Mouse (Mus musculus) ovary, postnatal 14 days (tissue): ENCODE measurements around the gene Schip1.

ENCODE experiments used
- DNase-seq: peaks from one replicate; pipeline ENCODE4 v3.0.0; 2022; ENCODE audit warnings: low spot score

Gene Schip1

DNA sequence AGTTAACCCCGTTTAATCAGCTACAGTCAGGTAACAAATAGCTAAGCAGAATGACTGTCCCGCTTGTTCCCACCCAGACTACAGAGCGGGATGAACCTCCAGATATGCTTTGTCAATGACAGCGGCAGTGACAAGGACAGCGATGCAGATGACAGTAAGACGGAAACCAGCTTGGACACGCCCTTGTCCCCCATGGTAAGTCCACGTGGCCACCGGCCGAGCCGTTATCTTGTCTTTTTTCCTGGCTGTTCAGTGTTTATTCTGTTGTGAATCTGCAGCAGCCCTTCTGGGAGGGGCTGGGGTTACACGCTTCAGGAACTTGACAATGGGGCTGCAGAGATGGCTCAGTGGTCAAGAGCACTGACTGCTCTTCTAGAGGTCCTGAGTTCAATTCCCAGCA lies 551.8 kb downstream of the Schip1 start:
- no peak for DNase-seq

GRCm38 (mm10) chr3:68617708-68618107 lies 553.1 kb downstream of the Schip1 start:
- DNase-seq = no peak

DNA sequence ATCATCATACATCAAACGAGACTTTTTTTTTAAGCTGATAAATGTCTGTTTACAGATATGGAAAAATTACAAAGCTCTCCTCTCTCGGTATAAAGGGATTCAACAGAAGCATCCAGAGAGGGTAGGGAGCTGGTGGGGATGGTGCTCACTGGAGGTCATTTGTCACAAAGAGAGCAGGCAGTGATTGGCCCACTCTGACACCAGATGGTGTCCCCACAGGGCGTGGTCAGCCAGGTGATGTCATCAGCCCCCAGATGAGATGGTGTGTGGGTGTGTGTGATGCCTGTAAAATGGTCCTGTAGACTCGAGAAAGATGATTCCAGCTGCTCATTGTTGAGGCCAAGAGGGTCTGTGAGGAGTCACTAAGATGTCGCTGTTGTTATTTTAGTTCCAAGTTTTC lies 554.5 kb downstream of the Schip1 start:
- no peak for DNase-seq

- no peak for DNase-seq
Observed at GRCm38 (mm10) chr3:68621971-68622370, 557.4 kb downstream of the Schip1 start.

GRCm38 (mm10) chr3:68623036-68623435 lies 558.4 kb downstream of the Schip1 start:
- DNase-seq = no peak

GRCm38 (mm10) chr3:68624471-68624870 lies 559.9 kb downstream of the Schip1 start:
- no peak for DNase-seq

- DNase-seq = no peak
Observed at GRCm38 (mm10) chr3:68630261-68630660, 565.7 kb downstream of the Schip1 start.

DNA sequence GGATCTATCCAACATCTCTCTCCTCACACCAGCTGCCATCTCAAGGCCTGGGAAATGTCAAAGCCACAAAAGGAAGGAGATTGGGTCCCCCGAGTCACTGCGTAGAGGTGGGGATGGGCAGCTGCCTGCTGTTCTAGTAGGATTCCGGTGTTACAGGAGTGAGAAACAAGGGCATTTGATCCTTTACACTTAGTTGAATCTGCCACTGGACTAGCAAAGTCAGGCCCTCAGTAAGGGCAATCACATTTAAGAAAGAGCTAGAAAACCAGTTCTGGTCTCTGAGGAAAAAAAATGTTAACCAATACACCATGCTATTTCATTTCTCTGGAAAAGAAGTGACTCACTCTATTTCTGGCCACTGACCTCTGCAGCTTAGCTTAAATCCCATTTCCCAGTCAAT lies 566.2 kb downstream of the Schip1 start:
- no peak for DNase-seq

DNA sequence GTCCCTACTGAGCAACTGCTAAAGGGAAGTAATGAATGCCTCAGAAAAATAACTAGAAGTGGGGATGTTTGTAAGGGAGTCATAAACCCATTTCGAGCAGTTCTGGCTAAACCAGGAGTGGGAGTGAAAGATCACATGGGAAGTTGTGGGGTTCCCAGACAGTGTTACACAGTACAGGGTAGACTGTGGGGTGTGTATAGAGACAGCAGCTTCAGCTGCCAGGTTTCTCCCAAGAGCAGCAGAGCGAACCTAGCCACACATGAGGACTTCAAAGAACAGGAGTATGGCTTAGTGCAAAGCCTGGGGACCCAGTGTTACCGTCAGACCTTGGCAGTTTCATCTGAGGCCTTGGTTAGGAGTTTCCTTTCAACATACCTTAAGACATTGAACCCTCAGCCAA lies 568.1 kb downstream of the Schip1 start:
- DNase-seq = no peak

- no peak for DNase-seq
Observed at GRCm38 (mm10) chr3:68633577-68633976, 569.0 kb downstream of the Schip1 start.

- no peak for DNase-seq
Observed at GRCm38 (mm10) chr3:68637960-68638359, 573.4 kb downstream of the Schip1 start.

GRCm38 (mm10) chr3:68638703-68639102 lies 574.1 kb downstream of the Schip1 start:
- no peak for DNase-seq

GRCm38 (mm10) chr3:68642935-68643334 lies 578.3 kb downstream of the Schip1 start:
- no peak for DNase-seq

- DNase-seq = peak; percentile 3
Observed at GRCm38 (mm10) chr3:68646387-68647130, 582.0 kb downstream of the Schip1 start.

DNA sequence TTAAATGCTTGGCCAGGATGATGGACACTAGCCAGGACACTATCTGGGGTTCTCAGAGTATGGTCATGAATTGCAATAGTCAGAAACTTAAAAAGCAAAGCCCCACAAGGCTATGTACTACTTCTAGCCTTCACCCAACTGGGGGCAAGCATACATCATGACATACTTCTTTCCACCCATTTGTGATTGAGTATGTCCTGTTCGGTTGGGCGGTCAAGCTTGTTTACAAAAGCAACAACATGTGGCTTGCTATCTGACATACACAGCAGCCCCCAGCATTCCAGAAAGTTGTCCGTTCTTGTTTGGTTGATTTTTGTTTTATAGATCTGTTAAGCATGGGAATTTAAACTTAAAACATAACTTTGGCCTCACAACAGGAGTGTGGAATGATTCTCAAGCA lies 582.7 kb downstream of the Schip1 start:
- no peak for DNase-seq

DNA sequence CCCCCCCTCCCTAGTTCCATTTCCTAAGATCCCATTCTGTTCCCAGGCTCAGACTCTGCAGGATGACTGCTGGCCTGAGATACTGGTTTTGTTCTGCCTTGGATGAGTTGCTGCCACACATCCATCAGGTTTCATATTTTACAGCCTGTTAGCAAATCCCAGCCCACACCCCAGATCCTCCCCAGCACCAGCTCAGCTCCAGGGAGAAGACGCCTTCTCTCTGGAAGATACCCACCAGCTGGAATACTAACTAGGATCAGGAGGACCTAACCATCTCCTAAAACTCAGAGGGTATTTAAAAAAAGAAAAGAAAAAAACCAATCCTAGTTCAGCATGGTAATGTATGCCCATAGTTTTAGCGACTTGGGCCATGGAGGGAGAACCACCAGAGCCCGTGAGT lies 585.6 kb downstream of the Schip1 start:
- no peak for DNase-seq

GRCm38 (mm10) chr3:68656607-68657352 lies 592.2 kb downstream of the Schip1 start:
- DNase-seq = no peak

DNA sequence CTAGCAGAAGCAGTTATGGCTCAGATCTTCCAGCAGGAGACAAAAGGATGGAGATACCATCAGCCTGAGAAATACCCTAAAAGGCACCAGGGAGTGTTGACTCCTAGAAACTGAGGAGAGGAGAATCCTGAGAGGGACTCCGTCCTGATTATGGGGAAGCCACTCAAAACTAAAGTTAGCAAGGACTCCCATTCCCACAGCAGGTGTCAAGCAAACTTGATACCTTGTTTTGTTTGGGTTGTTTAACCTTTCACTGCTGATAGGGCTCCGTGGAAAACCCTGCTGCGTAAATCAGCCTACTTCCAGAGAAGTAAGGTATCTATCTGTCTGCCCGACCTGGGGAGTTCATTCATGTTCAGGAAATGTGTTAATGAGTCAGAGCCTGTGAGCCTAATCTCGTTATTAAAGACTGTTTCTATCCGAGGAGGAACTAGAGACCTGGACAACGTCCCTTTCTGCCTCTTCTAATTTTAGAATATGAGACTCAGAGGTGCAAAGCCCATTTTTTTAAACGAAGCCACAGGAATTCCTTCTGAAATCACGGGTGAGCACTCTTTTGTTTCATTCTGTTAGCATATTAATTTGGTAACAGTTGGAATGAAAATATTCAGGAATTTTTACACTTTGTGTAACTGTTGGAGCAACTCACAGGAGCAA lies 593.1 kb downstream of the Schip1 start:
- DNase-seq = no peak

DNA sequence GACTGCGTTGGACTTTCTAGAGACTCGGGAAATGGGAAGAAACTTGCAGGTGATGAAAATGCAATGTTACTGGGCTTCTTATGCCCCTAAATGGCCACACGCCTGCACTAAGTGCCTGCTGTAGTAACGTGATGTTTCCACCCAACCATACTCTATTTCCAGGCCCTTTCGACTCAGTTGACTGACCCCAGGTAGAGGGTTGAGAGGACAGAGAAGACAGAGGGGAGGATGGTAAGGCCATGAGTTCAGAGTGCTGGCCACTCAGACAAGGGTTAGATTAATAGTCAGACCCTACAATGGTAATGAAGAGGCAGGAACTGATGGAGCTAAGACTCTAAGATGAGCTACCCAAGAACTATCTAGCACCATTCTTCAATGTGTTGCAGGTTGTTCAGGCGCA lies 595.4 kb downstream of the Schip1 start:
- DNase-seq = no peak

- DNase-seq = no peak
Observed at GRCm38 (mm10) chr3:68660538-68660937, 595.9 kb downstream of the Schip1 start.

DNA sequence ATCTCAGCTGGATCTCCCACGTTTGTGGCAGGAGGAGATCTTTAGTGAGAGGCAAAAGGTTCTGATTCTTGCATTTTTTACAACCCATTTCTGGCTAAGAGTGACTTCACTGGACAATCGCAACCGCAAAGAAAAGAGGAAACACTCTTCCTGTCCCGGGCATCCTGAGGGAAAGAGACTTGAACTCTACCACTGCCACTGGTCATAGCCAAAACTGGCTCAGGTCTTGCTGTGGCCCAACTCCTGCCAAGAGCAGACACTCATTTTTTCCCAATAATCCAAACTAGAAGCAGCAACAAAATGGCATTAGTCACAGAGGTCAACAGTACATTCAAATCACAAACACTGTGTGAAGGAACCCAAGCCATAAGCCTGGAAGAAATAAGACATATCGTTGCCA lies 597.8 kb downstream of the Schip1 start:
- DNase-seq = no peak

DNA sequence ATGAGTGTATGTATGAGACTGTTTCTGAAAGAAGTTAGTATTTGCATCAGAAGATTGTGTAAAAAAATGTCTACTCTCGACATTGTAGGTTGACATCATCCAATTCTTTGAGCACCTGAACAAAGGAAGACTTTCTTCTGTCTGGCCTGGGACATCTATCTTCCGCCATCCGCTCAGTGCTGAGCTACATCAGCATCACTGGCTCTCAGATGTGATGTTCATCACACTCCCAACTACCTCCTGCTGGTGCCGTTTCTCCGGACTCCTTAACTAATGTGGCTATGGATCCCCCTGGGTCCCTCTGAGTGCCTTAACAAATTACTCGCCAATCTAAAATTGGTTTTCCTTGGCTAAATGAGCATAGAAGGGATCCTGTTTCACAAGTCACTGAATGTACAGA lies 599.7 kb downstream of the Schip1 start:
- DNase-seq = no peak

GRCm38 (mm10) chr3:68666377-68666776 lies 601.8 kb downstream of the Schip1 start:
- DNase-seq = no peak
